ENCODE assay signal across 17 mouse cellular contexts in the genomic region with DNA sequence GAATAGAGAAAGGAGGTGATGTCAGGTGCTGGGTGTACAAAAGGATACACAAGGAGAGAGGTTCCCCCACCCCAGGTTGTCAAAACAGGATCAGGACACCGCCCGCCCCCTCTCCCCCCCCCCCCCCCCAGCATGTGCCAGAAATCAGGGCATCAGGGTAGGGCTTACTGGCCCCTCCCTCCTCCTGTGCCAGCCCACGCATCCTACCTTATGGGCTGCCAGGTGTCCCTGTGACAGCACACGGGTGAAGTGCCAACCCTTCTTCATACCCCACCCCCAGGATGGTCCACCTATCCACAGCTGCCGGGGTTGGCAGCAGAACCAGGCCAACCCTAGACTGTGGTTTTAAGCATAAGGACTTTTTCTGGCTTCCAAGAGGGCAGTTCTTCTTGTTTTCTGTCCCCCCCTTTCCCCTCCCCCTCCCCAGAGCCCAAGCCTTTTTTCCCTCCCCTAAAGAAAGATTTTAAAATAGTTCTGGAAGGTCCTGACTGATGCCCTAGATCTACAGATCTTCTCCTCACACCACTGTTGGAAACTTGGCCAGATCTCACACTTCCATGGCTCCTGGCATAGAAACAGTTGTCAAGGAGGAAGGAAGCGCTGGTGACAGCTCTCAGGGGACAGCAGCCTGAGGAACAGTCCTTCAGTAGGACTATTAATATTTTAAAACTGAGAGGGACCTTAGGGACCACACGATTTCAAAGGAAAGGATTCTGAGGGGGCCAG. TPM values are rescaled to one million over a fixed set of nuclear protein-coding genes. Genes with fewer than 3 reads are reported as not detected.
A peak's percentile ranks its signal among the peaks of the same experiment; 100 is the strongest.
DNase-seq lines count a peak whose midpoint lies in the region; TF ChIP-seq lines count a peak whose summit lies in the region.
"Had no signal": no experiment of that assay in that cellular context is flagged by ENCODE, and none has a peak within 500 bp of the region (broad histone marks: within the 10 kb centered on the region; RNA-seq: fewer than 3 reads in every experiment).

No protein-coding gene starts in this region.

- H3K27ac ChIP-seq in left cerebral cortex, adult 2 months: no peak overlapping the region
- H3K27ac ChIP-seq: forebrain, embryonic 10.5 days had no signal

- no peak for TF ChIP-seq CTCF in brain, embryonic 14.5 days (IDR thresholded peaks at IDR 0.05; ENCODE audit: borderline replicate concordance, extremely low read depth, insufficient read depth, insufficient read length)
- no peak for TF ChIP-seq CTCF in left cerebral cortex, adult 2 months (IDR thresholded peaks at IDR 0.05)

- DNase-seq in heart, adult 18-20 months: peak; percentile 51 to 71
- DNase-seq in heart, postnatal 4 days: no peak
- peak; percentile 12 for DNase-seq in left cerebral cortex, postnatal 4 days
- no peak for DNase-seq in left cerebral cortex, adult 8-10 months (ENCODE audit: low spot score in 2 of 2)
- peak; percentile 27 for DNase-seq in brain, embryonic 14.5 days (ENCODE audit: low read depth)
- DNase-seq in cerebellum, postnatal 25 days: peak; percentile 85 to 89
- no peak for DNase-seq in right cerebral cortex, adult 18-20 months
- no peak for DNase-seq in left cerebral cortex, adult 2 months (ENCODE audit: extremely low spot score in 1 of 2, low spot score in 2 of 2)
- DNase-seq: kidney, postnatal 4 days had no signal

- intact Hi-C loops in left cerebral cortex, postnatal 4 days (cut with DNase I): no loop called here
- intact Hi-C loops in left cerebral cortex, adult 2 months (cut with DNase I): no loop called here

- TF ChIP-seq POLR2A in brain, embryonic 14.5 days (IDR thresholded peaks at IDR 0.05; ENCODE audit: borderline replicate concordance, extremely low read depth, insufficient read depth, insufficient read length, poor library complexity, severe bottlenecking): no peak

- no peak overlapping the region for H3K4me3 ChIP-seq in left cerebral cortex, adult 2 months
- H3K4me3 ChIP-seq: forebrain, embryonic 10.5 days; megakaryocyte, embryonic 14.5 days had no signal

RNA-seq across cellular contexts. Expression of a gene that starts 7.0 kb away (rescaled TPM):
- total RNA-seq in heart, adult 18-20 months (2021): 10 to 100 TPM; 63.9 to 85.7 TPM
- total RNA-seq in heart, postnatal 4 days (2021): 10 to 100 TPM; 38.9 to 39.6 TPM
- not detected for total RNA-seq in left cerebral cortex, postnatal 4 days (2021)
- not detected for total RNA-seq in left cerebral cortex, adult 8-10 months (2022)
- 0.21 TPM in 1 of 2 replicates, not detected in the other for polyA plus RNA-seq in brain, embryonic 14.5 days (2012; rRNA removed)
- total RNA-seq in left cerebral cortex, adult 2 months (2021): not detected
- total RNA-seq: hematopoietic stem cell, adult 5-6 weeks; left cerebral cortex, adult 18-20 months; liver, adult 2 months had no signal
- polyA plus RNA-seq: embryonic facial prominence, embryonic 11.5 days; forebrain, embryonic 10.5 days; liver, adult 2 months had no signal

RNA-seq across cellular contexts. Expression of a gene that starts 15.4 kb away (rescaled TPM):
- not detected for total RNA-seq in heart, adult 18-20 months (2021)
- not detected for total RNA-seq in heart, postnatal 4 days (2021)
- total RNA-seq in left cerebral cortex, postnatal 4 days (2021): not detected
- total RNA-seq in left cerebral cortex, adult 8-10 months (2022): not detected
- not detected in 2 replicates for polyA plus RNA-seq in brain, embryonic 14.5 days (2012; rRNA removed)
- not detected for total RNA-seq in left cerebral cortex, adult 2 months (2021)
- total RNA-seq: ES-E14; gastrocnemius, adult 8-10 months; hematopoietic stem cell, adult 5-6 weeks; left cerebral cortex, adult 18-20 months; liver, adult 2 months had no signal
- polyA plus RNA-seq: embryonic facial prominence, embryonic 11.5 days; liver, adult 2 months had no signal

RNA-seq across cellular contexts. Expression of a gene that starts 23.3 kb away (rescaled TPM):
- total RNA-seq in heart, adult 18-20 months (2021): 10 to 100 TPM; 35.4 to 36.0 TPM
- total RNA-seq in heart, postnatal 4 days (2021): 10 to 100 TPM; 12.7 to 14.8 TPM
- 1 to 10 TPM; 5.9 to 6.0 TPM for total RNA-seq in left cerebral cortex, postnatal 4 days (2021)
- total RNA-seq in left cerebral cortex, adult 8-10 months (2022): 10 to 100 TPM in 1 of 4 experiments, 1 to 10 TPM in 3; 7.3 to 11.1 (median 8.6) TPM
- 7.5 and 9.9 TPM in 2 replicates for polyA plus RNA-seq in brain, embryonic 14.5 days (2012; rRNA removed)
- 10 to 100 TPM in 1 of 2 experiments, 1 to 10 TPM in 1; 9.9 to 12.8 TPM for total RNA-seq in left cerebral cortex, adult 2 months (2021)

RNA-seq across cellular contexts. Expression of a gene that starts 23.3 kb away (rescaled TPM):
- total RNA-seq in heart, adult 18-20 months (2021): 10 to 100 TPM; 62.5 to 77.5 TPM
- 10 to 100 TPM; 43.4 to 46.8 TPM for total RNA-seq in heart, postnatal 4 days (2021)
- total RNA-seq in left cerebral cortex, postnatal 4 days (2021): 10 to 100 TPM; 63.7 to 66.2 TPM
- 10 to 100 TPM; 16.0 to 21.7 (median 19.5) TPM for total RNA-seq in left cerebral cortex, adult 8-10 months (2022)
- polyA plus RNA-seq in brain, embryonic 14.5 days (2012; rRNA removed): 31.7 and 32.0 TPM in 2 replicates
- 10 to 100 TPM; 16.8 to 17.6 TPM for total RNA-seq in left cerebral cortex, adult 2 months (2021)

RNA-seq across cellular contexts. Expression of a gene that starts 35.2 kb away (rescaled TPM):
- total RNA-seq in heart, adult 18-20 months (2021): 10 to 100 TPM; 41.7 to 45.5 TPM
- total RNA-seq in heart, postnatal 4 days (2021): 10 to 100 TPM; 59.9 to 61.8 TPM
- total RNA-seq in left cerebral cortex, postnatal 4 days (2021): 100 to 1,000 TPM; 122 to 134 TPM
- 100 to 1,000 TPM; 106 to 111 (median 107) TPM for total RNA-seq in left cerebral cortex, adult 8-10 months (2022)
- 76.5 and 131 TPM in 2 replicates for polyA plus RNA-seq in brain, embryonic 14.5 days (2012; rRNA removed)
- 100 to 1,000 TPM; 110 TPM for total RNA-seq in left cerebral cortex, adult 2 months (2021)

Comparison
In these comparisons a context has a peak if more than half of its experiments do, and no peak if none do; other contexts are left out.
1. DNase-seq: peak in heart, adult 18-20 months (2 of 2), left cerebral cortex, postnatal 4 days (single experiment), brain, embryonic 14.5 days (single experiment) and cerebellum, postnatal 25 days (2 of 2); none in heart, postnatal 4 days (single experiment), left cerebral cortex, adult 8-10 months (0 of 2), right cerebral cortex, adult 18-20 months (single experiment) and left cerebral cortex, adult 2 months (0 of 2).
2. RNA of a gene that starts 7.0 kb away (total RNA-seq): 63.9 to 85.7 TPM in heart, adult 18-20 months and 38.9 to 39.6 TPM in heart, postnatal 4 days; not detected in left cerebral cortex, adult 2 months, not detected in left cerebral cortex, postnatal 4 days and not detected in left cerebral cortex, adult 8-10 months; every median in the first group is over 10 times any median in the second.